Mouse (Mus musculus) kidney, postnatal 10 days (tissue): ENCODE measurements around the gene Cmya5.
"Not testable (repeated sequence)": the region's sequence is repeated elsewhere in the genome, so short reads cannot be mapped to it uniquely, and the experiment has no call there.

Experiments
- DNase-seq: peaks from one replicate; pipeline ENCODE4 v3.0.0; 2021; ENCODE audit warnings: mixed read lengths

Cmya5 gene

GRCm38 (mm10) chr13:93144336-93145167, at the start of gene Cmya5:
Gene Cmya5 (minus strand): TSS chr13:93144724.
- peak; percentile 94 for DNase-seq

GRCm38 (mm10) chr13:93192646-93193026, 48.1 kb upstream of the Cmya5 start:
- no peak for DNase-seq

- peak; percentile 96 for DNase-seq
Observed at GRCm38 (mm10) chr13:93191831-93192645, 47.5 kb upstream of the Cmya5 start, which contains the start of gene Tent2. Gene Tent2 (minus strand): TSS chr13:93192385.

GRCm38 (mm10) chr13:93189416-93189815, 44.9 kb upstream of the Cmya5 start:
- DNase-seq, result no peak

- no peak for DNase-seq
Observed at GRCm38 (mm10) chr13:93188738-93189137, 44.2 kb upstream of the Cmya5 start.

- not testable (repeated sequence) for DNase-seq
Observed at GRCm38 (mm10) chr13:93187792-93188191, 43.3 kb upstream of the Cmya5 start.

DNA sequence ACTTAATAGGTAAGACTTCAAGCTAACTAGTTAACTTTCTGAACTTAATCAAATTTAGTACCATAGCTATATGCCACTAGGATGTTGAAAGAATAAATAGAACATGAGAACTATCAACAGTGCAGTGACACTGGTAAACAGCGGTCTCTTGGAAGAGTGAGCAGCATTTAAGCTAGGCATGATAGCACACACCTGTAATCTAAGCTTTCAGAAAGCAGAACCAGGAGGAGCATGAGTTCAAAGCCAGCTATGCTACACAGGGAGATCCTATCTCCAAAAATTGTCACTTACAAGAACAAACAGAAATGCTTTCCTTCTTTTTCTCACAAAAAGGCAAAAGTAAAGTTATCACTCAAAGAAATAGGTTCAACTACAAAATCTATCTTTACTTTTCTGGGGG, 35.8 kb upstream of the Cmya5 start:
- DNase-seq, result no peak

- DNase-seq, result no peak
Observed at GRCm38 (mm10) chr13:93179522-93179921, 35.0 kb upstream of the Cmya5 start.

DNA sequence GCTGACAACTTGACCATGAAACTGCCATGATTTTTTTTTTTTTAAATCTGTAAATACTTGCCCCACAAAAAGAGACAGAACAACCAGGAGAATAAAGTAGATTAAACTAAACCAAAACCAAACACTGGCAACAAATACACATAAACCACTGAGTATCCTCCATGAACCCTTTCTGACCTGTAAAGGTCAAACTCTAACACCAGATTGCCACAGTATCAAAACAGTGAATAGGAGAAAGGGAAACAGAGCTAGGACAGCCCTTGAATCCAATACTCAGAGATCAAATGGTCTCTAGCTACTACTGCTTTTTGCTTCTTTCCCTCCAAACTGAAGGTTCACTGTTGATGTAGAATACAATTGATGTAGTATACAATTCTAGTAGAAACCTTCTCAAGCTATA, 33.0 kb upstream of the Cmya5 start:
- DNase-seq, result no peak

DNA sequence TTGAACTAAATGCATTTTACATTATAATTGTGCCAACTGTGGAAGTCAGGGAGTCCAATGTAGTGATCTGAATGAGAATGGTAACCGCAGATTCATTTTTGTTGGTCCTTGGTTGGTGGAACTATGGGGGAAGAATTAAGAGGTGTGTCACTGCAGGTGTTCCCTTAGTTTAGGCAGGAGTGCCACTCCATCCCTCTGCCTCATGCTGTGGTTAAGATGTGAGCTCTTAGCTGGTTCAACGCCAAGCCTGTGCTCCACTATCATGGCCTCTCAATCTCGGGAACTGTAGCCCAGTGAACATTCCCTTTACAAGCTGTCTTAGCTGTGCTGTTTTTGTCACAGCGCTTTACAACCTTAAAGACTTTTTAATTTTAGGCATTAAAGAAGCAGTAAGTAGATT, 18.8 kb upstream of the Cmya5 start:
- DNase-seq, result peak; percentile 29

GRCm38 (mm10) chr13:93162456-93162855, 17.9 kb upstream of the Cmya5 start:
- peak; percentile 40 for DNase-seq

- no peak for DNase-seq
Observed at GRCm38 (mm10) chr13:93158261-93158660, 13.7 kb upstream of the Cmya5 start.

GRCm38 (mm10) chr13:93153280-93153679, 8.8 kb upstream of the Cmya5 start:
- DNase-seq, result no peak

DNA sequence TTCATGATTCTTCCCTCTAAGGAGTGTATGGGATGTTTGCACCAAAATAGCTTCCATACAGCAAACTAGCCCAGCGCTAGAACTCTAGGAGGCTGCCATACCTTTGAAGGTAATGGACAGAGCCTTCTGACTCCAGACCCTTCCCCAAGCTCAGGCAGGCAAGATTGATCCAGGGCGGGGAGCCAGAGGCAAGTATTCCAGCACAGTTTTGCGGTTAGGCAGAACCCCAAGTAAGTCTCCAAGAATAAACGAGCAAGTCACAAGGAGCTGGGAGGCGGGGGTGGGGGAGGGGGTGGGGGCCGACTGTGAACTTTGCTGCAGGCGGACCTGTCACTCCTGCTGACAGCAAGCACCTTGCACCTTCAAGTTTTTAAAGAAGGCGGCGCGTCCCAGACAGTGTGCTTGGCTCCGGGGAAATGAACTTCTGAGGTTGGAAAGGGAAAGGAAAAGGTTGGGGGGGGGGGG, 673 bp downstream of the Cmya5 start:
- no peak for DNase-seq

GRCm38 (mm10) chr13:93141184-93141583, 3.3 kb downstream of the Cmya5 start:
- DNase-seq, result no peak

DNA sequence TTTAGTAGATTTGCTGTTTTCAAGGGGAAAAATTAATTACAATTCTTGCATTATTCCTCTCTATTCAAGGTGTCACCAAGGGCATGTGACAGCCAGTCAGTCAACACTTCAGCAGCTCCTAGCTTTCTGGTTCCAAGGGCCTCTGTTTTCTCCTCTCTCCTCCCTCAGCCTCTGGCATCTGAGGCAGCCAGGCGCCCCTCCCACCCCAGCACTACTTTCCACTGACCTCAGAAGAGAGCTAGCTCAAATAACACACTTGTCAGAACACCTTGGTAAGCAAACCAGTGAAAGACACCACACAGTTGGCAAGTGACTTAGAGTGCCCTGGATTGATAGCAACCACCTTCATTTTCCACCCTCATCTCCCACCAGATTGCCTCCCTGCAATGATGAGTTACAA, 6.5 kb downstream of the Cmya5 start:
- no peak for DNase-seq

GRCm38 (mm10) chr13:93137098-93137497, 7.4 kb downstream of the Cmya5 start:
- no peak for DNase-seq

DNA sequence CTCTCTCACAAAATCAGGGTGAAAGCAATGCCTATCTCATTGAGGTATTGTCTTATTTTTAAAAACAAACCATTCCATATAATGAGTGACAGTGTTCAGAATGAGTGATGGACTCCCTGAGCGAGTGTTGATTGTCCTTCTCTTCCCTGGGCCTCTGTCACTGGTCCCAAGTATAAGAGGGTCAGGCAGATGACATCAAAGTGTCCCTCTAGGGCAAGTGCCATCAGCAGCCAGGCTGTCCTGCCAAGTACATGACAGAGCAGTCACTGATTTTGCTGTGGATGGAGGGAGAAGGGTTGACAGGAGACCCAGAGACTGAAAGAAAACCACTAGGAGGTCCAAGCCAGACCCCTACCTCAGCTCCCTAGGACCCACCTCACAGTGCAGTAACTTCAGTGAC, 8.3 kb downstream of the Cmya5 start:
- DNase-seq, result no peak

DNA sequence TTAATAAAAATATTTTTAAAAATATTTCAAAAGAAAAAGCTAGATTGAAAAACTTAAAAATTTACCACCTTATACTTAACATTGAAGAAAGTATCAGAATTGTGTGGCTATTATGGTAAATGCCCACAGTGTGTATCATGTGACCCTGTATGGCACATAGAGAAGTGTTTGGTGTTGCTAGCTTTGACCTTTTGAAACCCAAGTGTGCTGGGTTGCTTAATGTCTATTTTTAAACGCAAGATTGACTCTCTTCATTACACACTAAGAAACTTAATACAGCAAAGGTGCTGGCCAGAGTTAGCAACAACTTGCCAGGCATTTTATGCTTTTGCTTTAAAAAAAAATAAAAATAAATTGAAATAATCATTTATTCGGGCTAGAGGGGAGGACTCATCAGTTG, 9.0 kb downstream of the Cmya5 start:
- no peak for DNase-seq

DNA sequence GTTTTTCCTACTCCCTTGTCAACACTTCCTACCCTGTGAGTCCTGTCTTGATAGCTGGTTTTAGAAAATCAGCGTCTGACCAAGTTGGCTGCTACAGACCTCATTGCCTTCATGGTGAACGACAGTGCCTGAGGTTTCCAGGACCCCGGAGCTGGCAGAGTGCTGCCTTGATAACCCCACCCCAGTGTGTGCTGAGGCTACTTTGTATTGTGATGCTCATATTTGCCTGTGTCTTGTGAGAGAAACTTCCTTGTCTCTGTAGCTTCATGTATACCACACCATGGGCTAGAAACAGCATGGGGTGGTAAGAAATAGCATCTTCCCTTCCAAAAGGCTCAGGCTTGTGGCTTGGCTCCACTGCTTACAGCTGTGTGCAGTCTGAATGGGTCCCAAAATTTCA, 13.8 kb downstream of the Cmya5 start:
- DNase-seq, result no peak

DNA sequence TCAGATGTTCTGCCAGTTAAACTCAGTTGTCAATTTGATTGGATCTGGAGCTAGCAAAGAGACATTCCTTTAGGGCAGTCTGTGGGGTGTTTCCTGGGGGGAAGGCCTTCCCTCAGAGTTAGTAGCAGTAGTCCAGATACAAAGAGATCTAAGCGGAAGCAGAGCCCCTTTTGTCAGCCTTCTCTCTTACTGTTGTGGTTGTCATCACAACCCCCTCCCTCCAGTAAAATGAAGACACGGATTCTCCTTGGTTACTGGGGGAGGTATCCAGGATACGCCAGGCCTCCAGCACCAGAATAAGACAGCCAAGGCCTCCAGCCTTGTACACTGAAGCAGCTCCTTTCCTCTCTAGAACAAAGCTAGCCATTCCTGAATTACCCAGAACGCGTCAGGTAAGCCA, 15.6 kb downstream of the Cmya5 start:
- no peak for DNase-seq

- no peak for DNase-seq
Observed at GRCm38 (mm10) chr13:93128111-93128860, 16.2 kb downstream of the Cmya5 start.

GRCm38 (mm10) chr13:93122321-93122720, 22.2 kb downstream of the Cmya5 start:
- no peak for DNase-seq
